In genomic region chr8:114803113-114803512, GRCm38 (mm10) we compare ENCODE assay signal across 12 mouse cellular contexts.
DNase-seq lines count a peak whose midpoint lies in the region; ATAC-seq and TF ChIP-seq lines count a peak whose summit lies in the region.
"Had no signal": no experiment of that assay in that cellular context is flagged by ENCODE, and none has a peak within 500 bp of the region (broad histone marks: within the 10 kb centered on the region; RNA-seq: fewer than 3 reads in every experiment).

No protein-coding gene starts in this region.

- no peak for TF ChIP-seq POLR2A in MEL (IDR thresholded peaks at IDR 0.05; ENCODE audit: control insufficient read depth in 1 of 2, insufficient read depth in 1 of 2, low read depth in 1 of 2, low read length in 2 of 2, poor library complexity in 1 of 2)

- TF ChIP-seq CTCF in heart, postnatal 0 days (IDR thresholded peaks at IDR 0.05; ENCODE audit: low read depth) = peak; percentile 35
- peak in 2 of 3 experiments; percentile 3 to 25; a peak in 1 of 6 replicates for TF ChIP-seq CTCF in MEL (IDR thresholded peaks at IDR 0.05 in 2 of 3, conservative IDR thresholded peaks at IDR 0.05 in 1 of 3; ENCODE audit: control insufficient read depth in 1 of 3, insufficient read depth in 1 of 3, low read depth in 2 of 3, low read length in 3 of 3, poor library complexity in 1 of 3, severe bottlenecking in 1 of 3)

- peaks cover 16% of the 10 kb centered on the region for H3K4me1 ChIP-seq in heart, postnatal 0 days (ENCODE audit: control insufficient read depth, insufficient read depth)
- H3K4me1 ChIP-seq in MEL (ENCODE audit: control insufficient read depth in 1 of 2, insufficient read depth in 2 of 2, low read length in 2 of 2) = no peaks in the 10 kb centered on the region

- no peaks in the 10 kb centered on the region for H3K79me2 ChIP-seq in MEL (ENCODE audit: control insufficient read depth, insufficient read depth, low read length, poor library complexity)

- DNase-seq in heart, postnatal 0 days (ENCODE audit: low spot score) = peak; percentile 38
- no peak for DNase-seq in heart, adult 18-20 months
- peak; percentile 71 to 78 for DNase-seq in B cell, adult 2 months
- DNase-seq in MEL (ENCODE audit: low read depth, low spot score) = no peak
- peak; percentile 38 for DNase-seq in lung, postnatal 25 days (ENCODE audit: low spot score)
- DNase-seq in cerebellum, adult 8-10 months = no peak
- no peak for DNase-seq in gastrocnemius, postnatal 14 days
- DNase-seq in left cerebral cortex, postnatal 4 days = no peak
- DNase-seq: cerebellum, postnatal 36 days; gastrocnemius, postnatal 10 days; kidney, postnatal 4 days; right cerebral cortex, adult 18-20 months had no signal

- TF ChIP-seq EP300 in heart, postnatal 0 days (IDR thresholded peaks at IDR 0.05; ENCODE audit: low read depth) = no peak
- no peak for TF ChIP-seq EP300 in MEL (IDR thresholded peaks at IDR 0.05; ENCODE audit: low read depth in 1 of 2, low read length in 2 of 2)

- no peaks in the 10 kb centered on the region for H3K27me3 ChIP-seq in heart, postnatal 0 days (ENCODE audit: control insufficient read depth, insufficient read depth, low read length)
- no peaks in the 10 kb centered on the region for H3K27me3 ChIP-seq in MEL (ENCODE audit: control insufficient read depth in 1 of 2, insufficient read depth in 2 of 2, low read length in 2 of 2)

- H3K4me2 ChIP-seq in heart, postnatal 0 days (ENCODE audit: low read depth, low read length) = no peak overlapping the region

- no peak overlapping the region for H3K4me3 ChIP-seq in heart, postnatal 0 days (ENCODE audit: low read depth, low read length)
- H3K4me3 ChIP-seq in MEL (ENCODE audit: control insufficient read depth in 1 of 2, insufficient read depth in 1 of 2, low read depth in 2 of 2, low read length in 2 of 2) = no peak overlapping the region

- no peak overlapping the region for H3K9ac ChIP-seq in heart, postnatal 0 days (replicated peaks; ENCODE audit: low read depth, low read length)
- no peak overlapping the region for H3K9ac ChIP-seq in MEL (ENCODE audit: control insufficient read depth, low read depth, low read length, poor library complexity, severe bottlenecking)

- no peaks in the 10 kb centered on the region for H3K9me3 ChIP-seq in heart, postnatal 0 days (replicated peaks; ENCODE audit: control insufficient read depth, low read length)
- H3K9me3 ChIP-seq in MEL (replicated peaks; ENCODE audit: insufficient read depth, low read length) = no peaks in the 10 kb centered on the region

- intact Hi-C loops in gastrocnemius, postnatal 14 days (cut with DNase I; ENCODE audit: low total_unique reads) = no loop called here
- intact Hi-C loops in left cerebral cortex, postnatal 4 days (cut with DNase I) = no loop called here

- H3K36me3 ChIP-seq in heart, postnatal 0 days (replicated peaks; ENCODE audit: control insufficient read depth, insufficient read depth, low read length) = no peaks in the 10 kb centered on the region
- H3K36me3 ChIP-seq in MEL (ENCODE audit: control insufficient read depth in 1 of 2, insufficient read depth in 2 of 2, low read length in 2 of 2) = no peaks in the 10 kb centered on the region

- WGBS in heart, postnatal 0 days = 32% methylated on average over 5 of the region's 5 CpGs

- H3K27ac ChIP-seq in heart, postnatal 0 days (ENCODE audit: low read depth) = no peak overlapping the region
- H3K27ac ChIP-seq in MEL (ENCODE audit: control insufficient read depth, low read depth, low read length) = no peak overlapping the region

- no peak for TF ChIP-seq RAD21 in MEL (IDR thresholded peaks at IDR 0.05; ENCODE audit: low read depth, low read length)

- peak; percentile 68 for ATAC-seq in heart, postnatal 0 days (ENCODE audit: insufficient read depth, low read depth)

TF ChIP-seq in MEL, 35 proteins besides CTCF, POLR2A, EP300 and RAD21:
- TF ChIP-seq USF2 (IDR thresholded peaks at IDR 0.05; ENCODE audit: borderline replicate concordance in 1 of 2, insufficient read depth in 1 of 2, low read depth in 1 of 2, low read length in 2 of 2) (no peak), POLR2AphosphoS5 (IDR thresholded peaks at IDR 0.05; ENCODE audit: borderline replicate concordance, low read depth, low read length) (no peak), MYC (IDR thresholded peaks at IDR 0.05; ENCODE audit: low read depth, low read length) (no peak), HCFC1 (IDR thresholded peaks at IDR 0.05; ENCODE audit: low read depth, low read length) (no peak), MAFK (IDR thresholded peaks at IDR 0.05; ENCODE audit: borderline replicate concordance, low read depth, low read length) (no peak), CHD1 (IDR thresholded peaks at IDR 0.05; ENCODE audit: low read depth, low read length) (no peak), ELF1 (IDR thresholded peaks at IDR 0.05; ENCODE audit: low read depth, low read length) (no peak), JUND (IDR thresholded peaks at IDR 0.05; ENCODE audit: low read depth, low read length) (no peak), ZNF384 (IDR thresholded peaks at IDR 0.05; ENCODE audit: low read depth, low read length) (no peak), ZKSCAN1 (IDR thresholded peaks at IDR 0.05; ENCODE audit: low read depth, low read length) (no peak), USF1 (IDR thresholded peaks at IDR 0.05; ENCODE audit: low read depth, low read length) (no peak), MXI1 (IDR thresholded peaks at IDR 0.05; ENCODE audit: low read depth, low read length) (no peak), TAL1 (IDR thresholded peaks at IDR 0.05; ENCODE audit: low read length) (no peak)

Comparison
In these comparisons a context has a peak if more than half of its experiments do, and no peak if none do; other contexts are left out.
1. DNase-seq: peak in heart, postnatal 0 days (single experiment), B cell, adult 2 months (2 of 2) and lung, postnatal 25 days (single experiment); none in heart, adult 18-20 months (0 of 2), MEL (single experiment), cerebellum, adult 8-10 months (single experiment), gastrocnemius, postnatal 14 days (single experiment) and left cerebral cortex, postnatal 4 days (single experiment).